Mouse (Mus musculus) granulocyte monocyte progenitor cell, adult 5-6 weeks (primary cell): ENCODE results near the gene Ttc4. TPM values are rescaled to one million over a fixed set of nuclear protein-coding genes. Genes with fewer than 3 reads are reported as not detected.
A peak's percentile ranks its signal among the peaks of the same experiment; 100 is the strongest.

Experiments
- ATAC-seq: replicated peaks from 2 replicates; pipeline ENCODE4 v1.8.0; 2016; ENCODE audit warnings: mild to moderate bottlenecking, moderate TSS enrichment, inconsistent platforms; ENCODE audit not compliant: poor library complexity, severe bottlenecking
- total RNA-seq, 2 experiments: library from RNA; stranded (forward) in 1 of 2; stranded (reverse) in 1 of 2; fragments of 200-712, 200-1000 nt in 1 of 2; fragments of >200 nt in 1 of 2; fragmentation: Nextera tagmentation in 1 of 2; gene quantifications; 2 replicates each; pipeline ENCODE4 v1.2.3; 2014 to 2017

The Ttc4 gene
- 32.9 and 48.9 TPM in 2 replicates for total RNA-seq (2014; fragmentation: Nextera tagmentation)
- 31.5 and 32.6 TPM in 2 replicates for total RNA-seq (2017)

DNA sequence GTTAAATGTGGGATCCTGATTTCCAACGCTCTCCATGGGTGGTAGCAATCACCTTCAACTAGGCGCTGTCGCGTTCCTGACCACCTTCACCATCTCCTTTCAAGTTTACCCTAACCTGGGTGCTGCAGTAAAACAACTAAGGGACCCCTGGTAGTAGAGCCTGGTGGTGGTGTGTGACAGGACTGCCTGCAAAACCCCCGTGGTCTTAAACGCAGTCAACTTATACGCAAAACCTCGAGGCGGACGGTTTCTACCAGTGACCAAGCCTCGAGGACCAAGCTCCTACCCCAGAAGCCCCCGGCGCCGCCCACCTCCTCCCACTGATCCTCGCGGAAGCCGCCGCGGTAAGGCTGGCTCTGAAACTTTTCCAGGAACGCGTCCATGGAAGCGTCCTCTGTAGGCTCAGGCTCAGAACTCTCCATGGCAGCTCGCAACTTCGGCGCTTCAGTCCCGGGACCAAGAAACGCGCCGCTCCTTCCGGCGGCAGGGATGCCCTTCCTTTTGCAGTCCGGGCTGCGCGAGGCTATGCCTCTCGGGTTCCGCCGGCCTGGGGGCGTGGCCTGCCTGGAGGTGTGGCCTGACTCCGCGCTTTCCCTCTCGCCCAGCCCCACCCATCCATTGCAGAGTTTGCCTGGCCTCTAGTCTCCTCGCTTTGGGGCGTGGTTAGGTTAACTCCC, at the start of gene Ttc4:
TSS of gene Ttc4 (minus strand) at position 503 of the 677 bp plus-strand sequence.
- peak; percentile 99 for ATAC-seq

GRCm38 (mm10) chr4:106720631-106721030, 41.9 kb upstream of the Ttc4 start:
- ATAC-seq = no peak

GRCm38 (mm10) chr4:106713622-106714021, 34.9 kb upstream of the Ttc4 start:
- no peak for ATAC-seq

- ATAC-seq = peak; percentile 81
Measured at GRCm38 (mm10) chr4:106708408-106708807, 29.7 kb upstream of the Ttc4 start.

DNA sequence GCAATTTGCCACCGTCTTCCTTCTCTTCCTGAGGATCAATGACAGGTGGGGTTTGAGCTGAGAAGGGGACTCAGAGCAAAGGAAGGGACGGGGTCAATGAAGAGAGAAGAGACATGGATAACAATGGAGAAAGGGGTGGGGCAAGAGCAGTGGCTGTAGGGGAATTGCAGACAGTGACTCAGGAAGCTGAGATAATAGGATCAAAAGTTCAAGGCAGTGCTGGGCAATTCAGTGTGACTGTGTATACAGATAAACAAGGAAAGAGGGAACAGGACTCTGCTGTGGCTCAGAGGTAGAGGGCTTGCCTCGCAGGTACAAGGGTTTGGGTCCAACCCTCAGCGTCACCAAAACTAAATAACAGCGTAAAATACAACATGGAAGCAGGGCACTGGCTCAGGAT, 29.2 kb upstream of the Ttc4 start:
- no peak for ATAC-seq

DNA sequence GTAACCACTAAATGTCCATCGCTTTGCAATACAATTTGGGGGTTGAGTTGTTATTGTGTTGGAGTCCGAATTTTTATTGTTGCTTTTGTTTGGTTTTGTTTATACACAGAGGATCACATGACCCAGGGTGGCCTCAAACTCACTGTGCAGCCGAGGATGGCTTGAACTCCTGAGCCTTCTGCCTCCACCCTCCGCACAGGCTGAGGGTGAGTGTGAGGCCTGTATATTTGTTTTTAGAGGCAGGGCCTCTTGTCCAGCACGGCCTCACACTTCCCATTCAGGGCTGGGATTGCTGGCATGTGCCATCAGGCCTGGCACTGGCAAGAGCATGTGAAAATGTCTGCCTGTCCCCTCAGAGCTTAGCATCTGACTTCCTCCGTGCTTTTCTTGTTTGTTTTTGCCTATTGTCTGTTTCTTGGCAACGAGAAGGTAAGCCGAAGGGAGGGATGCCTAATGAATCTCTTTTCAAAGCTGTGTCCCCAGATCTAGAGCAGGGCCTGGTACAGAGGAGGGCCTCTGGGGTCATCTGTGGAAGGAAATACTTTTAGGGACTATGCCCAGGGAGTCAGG, 26.4 kb upstream of the Ttc4 start:
- ATAC-seq = no peak

DNA sequence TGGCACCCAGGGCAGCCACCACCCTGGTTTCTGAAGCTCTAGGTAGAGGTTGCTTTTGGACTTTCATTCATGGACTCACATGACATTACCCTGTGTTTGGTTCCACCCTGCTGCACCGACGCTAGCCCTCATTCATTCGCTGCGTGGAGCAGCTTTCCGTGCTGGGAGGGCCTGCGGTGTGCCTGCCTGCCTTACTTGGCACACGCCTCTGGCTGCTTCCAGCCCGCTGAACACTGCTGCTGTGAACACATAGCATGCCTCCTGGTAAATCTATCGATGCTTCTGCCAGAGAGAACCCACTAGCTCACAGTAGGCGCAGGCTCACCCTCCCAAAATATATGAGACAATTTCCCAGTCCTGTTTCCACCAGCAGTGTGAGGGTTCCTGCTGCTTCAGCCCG, 25.7 kb upstream of the Ttc4 start:
- no peak for ATAC-seq

- no peak for ATAC-seq
Measured at GRCm38 (mm10) chr4:106703956-106704355, 25.2 kb upstream of the Ttc4 start.

DNA sequence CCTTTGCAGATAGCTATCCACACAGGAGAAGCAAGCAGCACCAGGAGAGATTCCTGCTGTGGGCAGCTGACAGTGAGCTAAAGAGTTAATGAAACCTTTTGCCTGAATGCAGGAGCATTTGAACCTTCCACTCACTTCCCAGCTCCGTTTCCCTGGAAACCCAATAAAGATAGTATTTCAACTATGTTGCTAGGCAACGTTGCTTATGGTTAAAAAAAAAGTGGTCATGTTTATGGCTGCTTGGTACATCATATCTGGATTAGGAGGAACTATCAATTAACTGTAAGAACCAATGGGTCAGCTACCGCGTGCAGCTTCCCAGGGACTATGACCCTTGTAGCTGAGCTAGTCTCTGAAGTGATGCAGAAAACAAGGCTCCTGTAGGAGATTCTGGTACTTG, 22.1 kb upstream of the Ttc4 start:
- no peak for ATAC-seq

- ATAC-seq = peak; percentile 88
Measured at GRCm38 (mm10) chr4:106699989-106700388, 21.2 kb upstream of the Ttc4 start.

DNA sequence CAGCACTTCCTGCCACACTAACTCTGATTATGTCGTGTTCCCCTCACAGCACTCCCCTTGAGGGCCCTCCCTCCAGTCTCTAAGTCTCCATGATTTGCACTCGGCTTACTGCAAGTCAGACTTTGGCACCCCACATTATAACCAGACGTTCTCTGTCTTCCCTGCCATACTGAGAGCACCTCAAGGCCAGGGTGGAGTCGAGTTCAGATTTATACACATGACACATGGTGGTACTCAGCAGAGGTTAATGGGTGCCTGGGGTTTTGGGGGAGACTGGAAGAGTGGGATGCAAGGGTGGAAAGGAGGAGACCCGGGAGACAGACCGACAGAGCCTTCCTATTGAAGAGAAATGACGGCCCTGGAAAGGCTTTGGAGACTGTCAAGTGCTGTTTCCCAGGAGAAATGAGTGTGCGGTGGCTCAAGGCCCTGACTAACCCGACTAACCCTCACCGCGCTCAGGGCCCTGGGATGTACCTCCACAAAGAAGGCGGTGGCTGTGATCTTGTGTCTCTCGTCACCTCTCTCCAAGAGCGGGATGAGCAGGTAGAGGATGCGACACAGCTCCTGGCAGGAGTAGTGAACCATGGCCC, 15.2 kb upstream of the Ttc4 start:
- no peak for ATAC-seq

GRCm38 (mm10) chr4:106688636-106689296, 10.0 kb upstream of the Ttc4 start:
- ATAC-seq = no peak

DNA sequence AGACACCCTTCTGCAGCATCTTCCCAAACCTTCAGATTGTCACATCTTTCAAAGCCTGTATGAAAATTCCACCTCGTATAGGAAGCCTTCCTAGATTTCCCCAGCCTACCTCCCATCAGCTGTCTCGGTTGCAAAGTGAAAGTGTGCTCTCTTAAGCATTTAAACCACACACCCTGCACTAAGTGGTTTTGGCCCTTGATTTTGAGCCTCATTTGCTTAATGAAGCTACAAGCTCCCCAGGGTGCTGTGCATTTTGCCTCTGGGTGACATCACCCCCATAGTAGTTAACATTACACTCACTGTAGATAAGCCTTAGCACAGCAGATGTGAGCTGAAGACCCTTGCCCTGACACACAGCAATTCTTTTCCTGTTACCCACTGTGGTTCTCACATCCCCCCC, 2.2 kb upstream of the Ttc4 start:
- ATAC-seq = no peak

DNA sequence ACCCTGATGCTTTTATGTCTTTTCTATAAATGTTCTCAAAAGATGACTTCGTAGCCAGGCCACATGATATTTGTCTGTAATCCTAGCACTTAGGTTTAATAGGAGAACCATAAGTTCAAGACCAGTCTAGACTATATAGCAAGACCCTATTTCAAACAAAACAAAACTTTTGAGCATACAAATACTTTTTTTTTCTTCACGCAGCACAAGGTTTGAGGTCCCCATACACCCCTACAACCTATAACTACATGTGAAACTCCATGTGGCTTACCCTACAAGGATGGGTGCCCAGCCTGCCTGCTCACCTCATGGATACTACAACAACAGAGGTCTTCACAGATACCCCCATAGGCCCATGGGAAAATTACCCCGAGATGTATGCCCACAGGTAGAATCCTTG, 408 bp upstream of the Ttc4 start:
- no peak for ATAC-seq

- ATAC-seq = no peak
Measured at GRCm38 (mm10) chr4:106676749-106677148, 2.0 kb downstream of the Ttc4 start.

GRCm38 (mm10) chr4:106666546-106666945, 12.2 kb downstream of the Ttc4 start:
- ATAC-seq = no peak

DNA sequence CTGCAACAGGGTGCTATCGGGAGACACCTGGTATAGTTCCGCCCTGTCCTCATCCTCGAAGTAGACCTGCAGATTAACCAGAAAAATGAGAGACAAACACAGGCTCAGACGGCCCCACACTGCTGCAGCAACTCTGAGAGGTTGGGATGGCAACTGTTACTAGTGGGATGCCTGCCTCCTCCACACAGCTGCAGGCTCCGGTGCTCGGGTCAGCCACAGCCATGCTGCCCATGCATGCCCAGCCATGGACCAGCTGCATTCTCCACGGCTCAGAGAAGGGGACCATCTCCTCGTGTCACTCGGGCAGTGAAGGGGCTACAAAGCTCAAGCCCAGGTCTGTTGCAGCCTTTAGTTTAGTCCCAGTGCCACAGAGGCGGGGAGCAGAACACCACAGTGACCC, 13.1 kb downstream of the Ttc4 start:
- ATAC-seq = no peak

GRCm38 (mm10) chr4:106665269-106665668, 13.5 kb downstream of the Ttc4 start:
- ATAC-seq = no peak

DNA sequence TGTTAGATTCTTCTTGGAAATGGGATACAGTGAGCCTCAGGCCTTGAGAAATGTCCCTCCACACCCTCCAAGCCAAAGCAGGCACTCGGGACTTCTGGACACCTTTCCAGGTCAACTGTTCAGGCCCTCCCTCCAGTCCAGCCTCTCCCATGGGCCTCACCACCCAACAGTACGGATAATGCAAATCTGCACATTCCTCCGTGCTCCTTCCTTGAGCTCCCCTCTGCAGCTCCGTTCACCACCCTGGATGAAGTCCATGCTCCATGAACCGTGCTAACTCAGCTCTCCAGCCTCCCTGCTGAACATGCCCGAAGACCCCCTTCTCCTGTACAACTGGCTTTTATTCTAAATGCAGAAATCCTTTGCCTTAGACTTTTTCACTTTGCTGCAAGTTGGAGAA, 14.0 kb downstream of the Ttc4 start:
- no peak for ATAC-seq

- ATAC-seq = no peak
Measured at GRCm38 (mm10) chr4:106663956-106664470, 14.7 kb downstream of the Ttc4 start.

DNA sequence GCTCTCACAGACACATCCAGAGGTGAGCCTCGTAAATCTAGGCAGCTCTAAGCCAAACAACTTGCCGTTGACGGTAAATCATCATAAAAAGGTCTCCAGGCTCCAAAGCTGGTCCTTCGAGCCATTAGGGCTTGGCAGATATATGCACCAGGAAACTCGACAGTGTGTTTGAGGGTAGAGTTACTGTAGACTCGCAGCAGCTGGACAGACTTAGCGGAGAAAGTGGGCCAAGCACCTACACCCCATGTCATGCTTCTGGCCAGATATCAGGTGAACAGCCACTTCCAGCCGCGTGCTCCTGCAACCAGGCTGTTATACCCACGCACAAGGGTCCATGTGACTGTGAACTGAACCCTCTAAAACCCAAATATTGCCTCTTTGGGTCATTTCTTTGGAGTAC, 23.1 kb downstream of the Ttc4 start:
- no peak for ATAC-seq
